Mouse (Mus musculus): ENCODE data around the gene Irx3. TPM values are rescaled to one million over a fixed set of nuclear protein-coding genes. Genes with fewer than 3 reads are reported as not detected.

The Irx3 gene
- polyA plus RNA-seq, 1 experiment from 2014 or later = 1.4 TPM

GRCm38 (mm10) chr8:91823357-91823756, 21.5 kb upstream of the Irx3 start:
- H3K27me3 ChIP-seq (replicated peaks; ENCODE audit: control insufficient read depth, insufficient read depth, low read length) = peaks cover 8% of the 10 kb centered on the region
- H3K4me1 ChIP-seq (ENCODE audit: control insufficient read depth, insufficient read depth, low read length) = no peaks in the 10 kb centered on the region
- H3K36me3 ChIP-seq (ENCODE audit: control insufficient read depth, insufficient read depth, low read length) = no peaks in the 10 kb centered on the region
- no peak overlapping the region for H3K4me3 ChIP-seq (ENCODE audit: low read depth, low read length)
- no peak overlapping the region for H3K27ac ChIP-seq (ENCODE audit: low read depth, low read length)
- H3K9me3 ChIP-seq (replicated peaks; ENCODE audit: control insufficient read depth, low read length) = no peaks in the 10 kb centered on the region
- 92% methylated on average over 11 of the region's 11 CpGs for WGBS
- ATAC-seq (no peak), DNase-seq (ENCODE audit: low spot score) (no peak)
- H3K9ac ChIP-seq (ENCODE audit: low read length) = no peak overlapping the region
- no peak overlapping the region for H3K4me2 ChIP-seq (ENCODE audit: low read length)

- H3K4me2 ChIP-seq (ENCODE audit: low read length) = no peak overlapping the region
- ATAC-seq (no peak), DNase-seq (ENCODE audit: low spot score) (no peak)
- H3K9ac ChIP-seq (ENCODE audit: low read length) = no peak overlapping the region
- no peaks in the 10 kb centered on the region for H3K9me3 ChIP-seq (replicated peaks; ENCODE audit: control insufficient read depth, low read length)
- 73% methylated on average over 4 of the region's 4 CpGs for WGBS
- H3K27me3 ChIP-seq (replicated peaks; ENCODE audit: control insufficient read depth, insufficient read depth, low read length) = peaks cover 8% of the 10 kb centered on the region
- H3K27ac ChIP-seq (ENCODE audit: low read depth, low read length) = no peak overlapping the region
- no peaks in the 10 kb centered on the region for H3K36me3 ChIP-seq (ENCODE audit: control insufficient read depth, insufficient read depth, low read length)
- no peaks in the 10 kb centered on the region for H3K4me1 ChIP-seq (ENCODE audit: control insufficient read depth, insufficient read depth, low read length)
- H3K4me3 ChIP-seq (ENCODE audit: low read depth, low read length) = no peak overlapping the region
Observed at GRCm38 (mm10) chr8:91822746-91823145, 20.9 kb upstream of the Irx3 start.

GRCm38 (mm10) chr8:91821976-91822375, 20.1 kb upstream of the Irx3 start:
- Histone ChIP-seq H3K4me1 (ENCODE audit: control insufficient read depth, insufficient read depth, low read length) (no peaks in the 10 kb centered on the region), H3K27ac (ENCODE audit: low read depth, low read length) (no peak overlapping the region), H3K9ac (ENCODE audit: low read length) (no peak overlapping the region), H3K9me3 (replicated peaks; ENCODE audit: control insufficient read depth, low read length) (no peaks in the 10 kb centered on the region), H3K4me3 (ENCODE audit: low read depth, low read length) (no peak overlapping the region), H3K36me3 (ENCODE audit: control insufficient read depth, insufficient read depth, low read length) (no peaks in the 10 kb centered on the region), H3K4me2 (ENCODE audit: low read length) (no peak overlapping the region), H3K27me3 (replicated peaks; ENCODE audit: control insufficient read depth, insufficient read depth, low read length) (peaks cover 8% of the 10 kb centered on the region)
- WGBS = 41% methylated on average over 4 of the region's 4 CpGs
- ATAC-seq (no peak), DNase-seq (ENCODE audit: low spot score) (peak; percentile 51)

GRCm38 (mm10) chr8:91819778-91820177, 17.9 kb upstream of the Irx3 start:
- no peak overlapping the region for H3K9ac ChIP-seq (ENCODE audit: low read length)
- H3K27me3 ChIP-seq (replicated peaks; ENCODE audit: control insufficient read depth, insufficient read depth, low read length) = peaks cover 4% of the 10 kb centered on the region
- no peak for DNase-seq (ENCODE audit: low spot score)
- no peaks in the 10 kb centered on the region for H3K9me3 ChIP-seq (replicated peaks; ENCODE audit: control insufficient read depth, low read length)
- no peak overlapping the region for H3K4me3 ChIP-seq (ENCODE audit: low read depth, low read length)
- H3K36me3 ChIP-seq (ENCODE audit: control insufficient read depth, insufficient read depth, low read length) = no peaks in the 10 kb centered on the region
- H3K27ac ChIP-seq (ENCODE audit: low read depth, low read length) = no peak overlapping the region
- WGBS = 87% methylated on average over 4 of the region's 4 CpGs
- no peak for ATAC-seq
- H3K4me1 ChIP-seq (ENCODE audit: control insufficient read depth, insufficient read depth, low read length) = no peaks in the 10 kb centered on the region
- H3K4me2 ChIP-seq (ENCODE audit: low read length) = no peak overlapping the region

- DNase-seq (ENCODE audit: low spot score) (no peak), ATAC-seq (no peak)
- no peak overlapping the region for H3K27ac ChIP-seq (ENCODE audit: low read depth, low read length)
- WGBS = 19% methylated on average over 3 of the region's 3 CpGs
- H3K4me3 ChIP-seq (ENCODE audit: low read depth, low read length) = no peak overlapping the region
- no peak overlapping the region for H3K4me2 ChIP-seq (ENCODE audit: low read length)
- H3K36me3 ChIP-seq (ENCODE audit: control insufficient read depth, insufficient read depth, low read length) = no peaks in the 10 kb centered on the region
- no peaks in the 10 kb centered on the region for H3K9me3 ChIP-seq (replicated peaks; ENCODE audit: control insufficient read depth, low read length)
- H3K9ac ChIP-seq (ENCODE audit: low read length) = no peak overlapping the region
- no peaks in the 10 kb centered on the region for H3K4me1 ChIP-seq (ENCODE audit: control insufficient read depth, insufficient read depth, low read length)
- peaks cover 4% of the 10 kb centered on the region for H3K27me3 ChIP-seq (replicated peaks; ENCODE audit: control insufficient read depth, insufficient read depth, low read length)
Observed at GRCm38 (mm10) chr8:91818784-91819183, 16.9 kb upstream of the Irx3 start.

GRCm38 (mm10) chr8:91814106-91814505, 12.2 kb upstream of the Irx3 start:
- ATAC-seq (no peak), DNase-seq (ENCODE audit: low spot score) (no peak)
- 97% methylated on average over 4 of the region's 4 CpGs for WGBS
- no peak overlapping the region for H3K4me3 ChIP-seq (ENCODE audit: low read depth, low read length)
- no peaks in the 10 kb centered on the region for H3K9me3 ChIP-seq (replicated peaks; ENCODE audit: control insufficient read depth, low read length)
- H3K4me2 ChIP-seq (ENCODE audit: low read length) = no peak overlapping the region
- no peak overlapping the region for H3K27ac ChIP-seq (ENCODE audit: low read depth, low read length)
- H3K4me1 ChIP-seq (ENCODE audit: control insufficient read depth, insufficient read depth, low read length) = no peaks in the 10 kb centered on the region
- no peaks in the 10 kb centered on the region for H3K36me3 ChIP-seq (ENCODE audit: control insufficient read depth, insufficient read depth, low read length)
- peaks cover 18% of the 10 kb centered on the region for H3K27me3 ChIP-seq (replicated peaks; ENCODE audit: control insufficient read depth, insufficient read depth, low read length)
- no peak overlapping the region for H3K9ac ChIP-seq (ENCODE audit: low read length)

GRCm38 (mm10) chr8:91806720-91807241, 4.9 kb upstream of the Irx3 start:
- Histone ChIP-seq H3K27ac (ENCODE audit: low read depth, low read length) (no peak overlapping the region), H3K36me3 (ENCODE audit: control insufficient read depth, insufficient read depth, low read length) (no peaks in the 10 kb centered on the region), H3K4me1 (ENCODE audit: control insufficient read depth, insufficient read depth, low read length) (peaks cover under 1% of the 10 kb centered on the region; the same call in 1 of the 2 replicates), H3K4me3 (ENCODE audit: low read depth, low read length) (no peak overlapping the region), H3K9me3 (replicated peaks; ENCODE audit: control insufficient read depth, low read length) (no peaks in the 10 kb centered on the region), H3K9ac (ENCODE audit: low read length) (no peak overlapping the region), H3K4me2 (ENCODE audit: low read length) (no peak overlapping the region), H3K27me3 (replicated peaks; ENCODE audit: control insufficient read depth, insufficient read depth, low read length) (peaks cover 71% of the 10 kb centered on the region)
- WGBS = 3% methylated on average over 12 of the region's 12 CpGs
- DNase-seq (ENCODE audit: low spot score) (no peak), ATAC-seq (no peak)

GRCm38 (mm10) chr8:91806084-91806719, 4.3 kb upstream of the Irx3 start:
- Histone ChIP-seq H3K4me1 (ENCODE audit: control insufficient read depth, insufficient read depth, low read length) (peaks cover 5% of the 10 kb centered on the region), H3K27ac (ENCODE audit: low read depth, low read length) (no peak overlapping the region), H3K36me3 (ENCODE audit: control insufficient read depth, insufficient read depth, low read length) (no peaks in the 10 kb centered on the region), H3K4me3 (ENCODE audit: low read depth, low read length) (peak overlapping the region; percentile 0; the same call in 1 of the 2 replicates), H3K27me3 (replicated peaks; ENCODE audit: control insufficient read depth, insufficient read depth, low read length) (peaks cover 77% of the 10 kb centered on the region), H3K9ac (ENCODE audit: low read length) (no peak overlapping the region), H3K4me2 (ENCODE audit: low read length) (no peak overlapping the region), H3K9me3 (replicated peaks; ENCODE audit: control insufficient read depth, low read length) (no peaks in the 10 kb centered on the region)
- ATAC-seq (no peak), DNase-seq (ENCODE audit: low spot score) (peak; percentile 33)
- WGBS = 2% methylated on average over 33 of the region's 33 CpGs

GRCm38 (mm10) chr8:91805254-91805671, 3.4 kb upstream of the Irx3 start:
- Histone ChIP-seq H3K4me3 (ENCODE audit: low read depth, low read length) (peak overlapping the region; percentile 5; the same call in 1 of the 2 replicates), H3K9me3 (replicated peaks; ENCODE audit: control insufficient read depth, low read length) (no peaks in the 10 kb centered on the region), H3K27ac (ENCODE audit: low read depth, low read length) (no peak overlapping the region), H3K4me2 (ENCODE audit: low read length) (peak overlapping the region; percentile 32), H3K4me1 (ENCODE audit: control insufficient read depth, insufficient read depth, low read length) (peaks cover 7% of the 10 kb centered on the region), H3K9ac (ENCODE audit: low read length) (no peak overlapping the region), H3K36me3 (ENCODE audit: control insufficient read depth, insufficient read depth, low read length) (no peaks in the 10 kb centered on the region), H3K27me3 (replicated peaks; ENCODE audit: control insufficient read depth, insufficient read depth, low read length) (peaks cover 86% of the 10 kb centered on the region)
- ATAC-seq (no peak), DNase-seq (ENCODE audit: low spot score) (peak; percentile 22)
- under 1% methylated on average over 32 of the region's 32 CpGs for WGBS
